Mouse (Mus musculus): ENCODE data around the gene Fam20a. TPM values are rescaled to one million over a fixed set of nuclear protein-coding genes. Genes with fewer than 3 reads are reported as not detected.

Fam20a gene
- total RNA-seq, 2 experiments from 2014 or later = 14.0 to 15.6 TPM

GRCm38 (mm10) chr11:109696519-109696918, 25.6 kb downstream of the Fam20a start:
- intact Hi-C loops (cut with DNase I) = no loop called here
- no peak for DNase-seq (ENCODE audit: low spot score in 2 of 2)

GRCm38 (mm10) chr11:109692737-109693136, 29.3 kb downstream of the Fam20a start:
- intact Hi-C loops (cut with DNase I) = no loop called here
- no peak for DNase-seq (ENCODE audit: low spot score in 2 of 2)

- intact Hi-C loops (cut with DNase I) = no loop called here
- DNase-seq (ENCODE audit: low spot score in 2 of 2) = no peak
Observed at GRCm38 (mm10) chr11:109689539-109689938, 32.5 kb downstream of the Fam20a start.

- DNase-seq (ENCODE audit: low spot score in 2 of 2) = no peak
- intact Hi-C loops (cut with DNase I) = no loop called here
Observed at GRCm38 (mm10) chr11:109682221-109682620, 39.9 kb downstream of the Fam20a start.

- intact Hi-C loops (cut with DNase I) = no loop called here
- no peak for DNase-seq (ENCODE audit: low spot score in 2 of 2)
Observed at GRCm38 (mm10) chr11:109681556-109681955, 40.5 kb downstream of the Fam20a start.

GRCm38 (mm10) chr11:109680934-109681333, 41.1 kb downstream of the Fam20a start:
- DNase-seq (ENCODE audit: low spot score in 2 of 2) = no peak
- intact Hi-C loops (cut with DNase I) = no loop called here

GRCm38 (mm10) chr11:109678291-109678690, 43.8 kb downstream of the Fam20a start:
- intact Hi-C loops (cut with DNase I) = no loop called here
- no peak for DNase-seq (ENCODE audit: low spot score in 2 of 2)

- DNase-seq (ENCODE audit: low spot score in 2 of 2) = no peak
- intact Hi-C loops (cut with DNase I) = no loop called here
Observed at GRCm38 (mm10) chr11:109676621-109677373, 45.3 kb downstream of the Fam20a start.

- intact Hi-C loops (cut with DNase I) = no loop called here
Observed at GRCm38 (mm10) chr11:109675771-109676170, 46.3 kb downstream of the Fam20a start.

GRCm38 (mm10) chr11:109675208-109675607, 46.9 kb downstream of the Fam20a start:
- intact Hi-C loops (cut with DNase I) = no loop called here
- no peak for DNase-seq (ENCODE audit: low spot score in 2 of 2)

More at GRCm38 (mm10) chr11:109675771-109676170, 46.3 kb downstream of the Fam20a start:
- no peak for DNase-seq (ENCODE audit: low spot score in 2 of 2)

- no peak for DNase-seq (ENCODE audit: low spot score in 2 of 2)
- intact Hi-C loops (cut with DNase I) = loop anchor here (5.0 kb wide), 1 partner anchor 48 kb away; the partner anchor contains the start of gene Fam20a
Observed at GRCm38 (mm10) chr11:109674542-109674941, 47.5 kb downstream of the Fam20a start.

- intact Hi-C loops (cut with DNase I) = loop anchor here (5.0 kb wide), 1 partner anchor 49 kb away; the partner anchor contains the start of gene Fam20a
Observed at GRCm38 (mm10) chr11:109673741-109674140, 48.3 kb downstream of the Fam20a start.

GRCm38 (mm10) chr11:109672881-109673739, 49.0 kb downstream of the Fam20a start:
- DNase-seq (ENCODE audit: low spot score in 2 of 2) = no peak
- intact Hi-C loops (cut with DNase I) = loop anchor here (5.0 kb wide), 1 partner anchor 49 kb away; the partner anchor contains the start of gene Fam20a

More at GRCm38 (mm10) chr11:109673741-109674140, 48.3 kb downstream of the Fam20a start:
- DNase-seq (ENCODE audit: low spot score in 2 of 2) = no peak

- DNase-seq (ENCODE audit: low spot score in 2 of 2) = no peak
- intact Hi-C loops (cut with DNase I) = loop anchor here (5.0 kb wide), 1 partner anchor 50 kb away; the partner anchor contains the start of gene Fam20a
Observed at GRCm38 (mm10) chr11:109672396-109672795, 49.7 kb downstream of the Fam20a start.

GRCm38 (mm10) chr11:109672021-109672324, 50.1 kb downstream of the Fam20a start:
- no peak for DNase-seq (ENCODE audit: low spot score in 2 of 2)
- intact Hi-C loops (cut with DNase I) = loop anchor here (5.0 kb wide), 1 partner anchor 50 kb away; the partner anchor contains the start of gene Fam20a

- intact Hi-C loops (cut with DNase I) = loop anchor here (2.0 to 5.0 kb wide), 2 partner anchors 51 to 189 kb away; partner anchors contain the start of gene Fam20a
- DNase-seq (ENCODE audit: low spot score in 2 of 2) = no peak
Observed at GRCm38 (mm10) chr11:109671136-109672020, 50.7 kb downstream of the Fam20a start.

- intact Hi-C loops (cut with DNase I) = loop anchor here (2.0 to 5.0 kb wide), 2 partner anchors 52 to 191 kb away; partner anchors contain the start of gene Fam20a
- no peak for DNase-seq (ENCODE audit: low spot score in 2 of 2)
Observed at GRCm38 (mm10) chr11:109670026-109670916, 51.8 kb downstream of the Fam20a start.

GRCm38 (mm10) chr11:109669149-109669708, 52.9 kb downstream of the Fam20a start:
- intact Hi-C loops (cut with DNase I) = no loop called here
- DNase-seq (ENCODE audit: low spot score in 2 of 2) = no peak

All from left cerebral cortex, postnatal 36 days (tissue).